Mouse (Mus musculus) liver, embryonic 16.5 days (tissue): ENCODE measurements around the gene Nexn. TPM values are rescaled to one million over a fixed set of nuclear protein-coding genes. Genes with fewer than 3 reads are reported as not detected.

Experiments used
- ATAC-seq: fragments of 200-750 bp; cut with Nextera tagmentation; 2 replicates; pipeline ENCODE4 v1.8.0; 2017; ENCODE audit warnings: low read depth, mild to moderate bottlenecking, moderate number of reproducible peaks, moderate library complexity
- H3K27ac ChIP-seq: fragments of 300-500 bp; sonication (generic); 2 replicates; pipeline ENCODE4 v1.5.1; 2014; ENCODE audit warnings: mild to moderate bottlenecking, low read length
- H3K27me3 ChIP-seq: fragments of 300-500 bp; sonication (generic); 2 replicates; pipeline ENCODE4 v1.6.1; 2014; ENCODE audit warnings: low read depth, low read length, mixed read lengths; ENCODE audit not compliant: control insufficient read depth, insufficient read depth
- H3K36me3 ChIP-seq: fragments of 300-500 bp; sonication (generic); 2 replicates; pipeline ENCODE4 v1.6.1; 2014; ENCODE audit warnings: mild to moderate bottlenecking; ENCODE audit not compliant: control insufficient read depth, insufficient read depth
- H3K4me1 ChIP-seq: fragments of 300-500 bp; sonication (generic); 2 replicates; pipeline ENCODE4 v1.6.1; 2014; ENCODE audit warnings: low read depth, low read length, mixed read lengths; ENCODE audit not compliant: control insufficient read depth
- H3K4me2 ChIP-seq: fragments of 300-500 bp; sonication (generic); 2 replicates; pipeline ENCODE4 v1.6.1; 2014; ENCODE audit warnings: low read depth, low read length, mixed read lengths
- H3K4me3 ChIP-seq: fragments of 300-500 bp; sonication (generic); 2 replicates; pipeline ENCODE4 v1.5.1; 2014; ENCODE audit warnings: low read depth, mild to moderate bottlenecking, low read length
- H3K9ac ChIP-seq: fragments of 300-500 bp; sonication (generic); 2 replicates; pipeline ENCODE4 v1.6.1; 2014; ENCODE audit warnings: low read depth, low read length
- H3K9me3 ChIP-seq: fragments of 300-500 bp; sonication (generic); replicated peaks from 2 replicates; pipeline ENCODE4 v1.6.1; 2016; ENCODE audit warnings: low read length; ENCODE audit not compliant: control insufficient read depth
- WGBS: fragments of 180-500 bp; shearing (Covaris S2); extraction: QIAGEN DNeasy Blood & Tissue Kit; methylation state at CpG from one replicate; pipeline ENCODE4 v1.1.7; 2014; ENCODE audit not compliant: insufficient replicate concordance; 5-methylcytosine and 5-hydroxymethylcytosine counted together
- polyA plus RNA-seq: library from polyadenylated mRNA; unstranded; fragments of >200 nt; fragmentation: Nextera tagmentation; extraction: Ambion mirVana; gene quantifications from 2 replicates; pipeline ENCODE4 v1.2.1, GENCODE M21; 2015

Nexn gene
- polyA plus RNA-seq, 1 experiment from 2014 or later, result 1.9 TPM

- H3K9me3 ChIP-seq, result no peaks in the 10 kb centered on the region
- under 1% methylated on average over 85 of the region's 85 CpGs for WGBS
- H3K36me3 ChIP-seq, result peaks cover 2% of the 10 kb centered on the region
Observed at GRCm38 (mm10) chr3:152209967-152210634, 56.0 kb downstream of the Nexn start, which contains the start of the genes Dnajb4 and Fubp1. Gene Dnajb4, minus strand, starts transcription at chr3:152210302. Gene Fubp1, plus strand, starts transcription at chr3:152210422.

DNA sequence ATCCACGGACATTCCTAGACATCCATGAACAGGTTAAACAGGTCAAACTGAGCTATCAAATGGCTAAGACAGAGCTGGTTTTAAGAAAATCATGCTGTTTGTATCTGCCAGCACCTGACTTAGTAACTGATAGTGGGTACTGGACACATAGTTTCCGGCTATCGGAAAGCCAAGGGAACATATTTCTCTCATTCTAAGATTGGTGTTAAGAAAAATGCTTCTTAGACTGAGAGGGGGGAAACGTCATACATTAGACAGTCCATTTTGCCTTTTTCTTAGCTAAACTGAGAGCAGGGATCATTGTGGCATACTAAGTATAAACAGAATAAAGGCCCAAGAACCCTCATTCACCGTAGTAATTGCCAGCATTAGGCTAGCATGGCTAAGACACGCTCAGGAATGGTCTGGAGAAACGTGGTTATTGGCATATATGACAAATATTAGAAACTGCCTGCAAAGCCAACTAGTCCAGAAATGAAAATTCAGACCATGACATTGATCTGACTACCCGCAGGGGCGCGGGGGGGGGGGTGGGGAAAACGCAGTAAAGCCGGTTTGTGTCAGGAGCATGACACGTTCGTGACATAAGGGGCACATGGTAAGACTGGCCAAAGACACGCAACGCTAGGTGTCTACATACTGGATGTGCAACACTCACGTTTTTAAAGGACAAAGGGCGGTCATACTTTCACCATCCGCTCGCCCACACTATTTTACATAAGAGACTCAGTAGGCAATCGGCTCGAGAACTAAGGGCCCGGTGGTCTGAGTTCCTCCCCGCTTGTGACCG lies 56.8 kb downstream of the Nexn start:
- H3K9me3 ChIP-seq, result no peaks in the 10 kb centered on the region
- H3K4me2 ChIP-seq, result peak overlapping the region; percentile 77
- H3K27me3 ChIP-seq, result no peaks in the 10 kb centered on the region
- ATAC-seq, result peak; percentile 8
- 3% methylated on average over 25 of the region's 25 CpGs for WGBS
- H3K27ac ChIP-seq, result peak overlapping the region; percentile 98
- H3K4me3 ChIP-seq, result peak overlapping the region; percentile 99
- H3K36me3 ChIP-seq, result peaks cover 2% of the 10 kb centered on the region
- peaks cover 28% of the 10 kb centered on the region for H3K4me1 ChIP-seq
- peak overlapping the region; percentile 99 for H3K9ac ChIP-seq

More at GRCm38 (mm10) chr3:152209967-152210634, 56.0 kb downstream of the Nexn start, which contains the start of the genes Dnajb4 and Fubp1:
- Histone ChIP-seq H3K4me3 (peak within 1 kb of the TSS; percentile 99), H3K4me2 (peak within 1 kb of the TSS; percentile 88), H3K9ac (peak within 1 kb of the TSS; percentile 99), H3K27ac (peak within 1 kb of the TSS; percentile 98), H3K4me1 (peaks cover 28% of the 10 kb centered on the region), H3K27me3 (no peaks in the 10 kb centered on the region)
- ATAC-seq, result peak; percentile 95

DNA sequence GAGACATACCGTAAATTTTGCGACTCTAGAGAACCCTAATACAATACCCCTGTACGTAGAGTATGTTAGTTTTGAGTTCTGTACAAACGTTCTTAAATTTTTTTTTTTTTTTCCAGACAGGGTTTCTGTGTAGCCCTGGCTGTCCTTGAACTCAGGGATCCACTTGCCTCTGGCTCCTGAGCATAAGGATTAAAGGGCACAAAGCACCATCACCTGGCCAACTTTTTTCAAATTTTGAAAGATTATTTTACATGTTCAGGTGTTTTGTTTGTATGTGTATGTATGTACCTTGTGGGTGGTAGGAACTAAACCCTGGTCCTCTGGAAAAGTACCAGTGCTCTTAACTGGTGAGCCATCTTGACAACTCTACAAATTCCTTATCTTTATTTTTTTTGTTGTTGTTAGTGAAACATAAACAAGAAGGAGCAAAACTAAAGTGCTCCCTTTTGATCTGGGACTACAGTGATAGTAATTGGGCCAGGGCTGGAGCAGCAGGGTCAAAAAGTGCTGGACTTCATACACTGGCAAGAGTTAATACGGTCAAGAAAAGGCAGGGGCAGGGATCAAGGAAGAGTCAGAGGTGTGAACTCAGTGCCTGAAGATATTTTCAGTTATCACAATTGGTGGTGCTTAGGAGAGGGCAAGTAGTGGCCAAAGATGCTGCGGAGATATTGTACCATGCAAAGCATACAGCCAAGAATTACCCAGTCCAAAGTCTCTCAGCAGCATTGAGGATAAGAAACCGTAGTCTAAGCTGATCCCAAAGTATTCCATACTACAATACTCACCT lies 57.9 kb downstream of the Nexn start:
- Histone ChIP-seq H3K4me3 (no peak overlapping the region), H3K4me2 (peak overlapping the region; percentile 77), H3K27ac (peak overlapping the region; percentile 14; the same call in 1 of the 2 replicates), H3K9me3 (no peaks in the 10 kb centered on the region), H3K27me3 (no peaks in the 10 kb centered on the region), H3K36me3 (peaks cover 2% of the 10 kb centered on the region), H3K9ac (no peak overlapping the region; the same call in 1 of the 2 replicates), H3K4me1 (peaks cover 27% of the 10 kb centered on the region)
- no peak for ATAC-seq
- 81% methylated on average over 7 of the region's 7 CpGs for WGBS

GRCm38 (mm10) chr3:152207156-152207555 lies 59.0 kb downstream of the Nexn start:
- Histone ChIP-seq H3K4me3 (no peak overlapping the region), H3K9me3 (no peaks in the 10 kb centered on the region), H3K4me1 (peaks cover 18% of the 10 kb centered on the region), H3K27ac (no peak overlapping the region), H3K4me2 (no peak overlapping the region), H3K9ac (no peak overlapping the region), H3K27me3 (no peaks in the 10 kb centered on the region), H3K36me3 (no peaks in the 10 kb centered on the region; the same call in 1 of the 2 replicates)
- 86% methylated on average over 4 of the region's 4 CpGs for WGBS
- ATAC-seq, result no peak

DNA sequence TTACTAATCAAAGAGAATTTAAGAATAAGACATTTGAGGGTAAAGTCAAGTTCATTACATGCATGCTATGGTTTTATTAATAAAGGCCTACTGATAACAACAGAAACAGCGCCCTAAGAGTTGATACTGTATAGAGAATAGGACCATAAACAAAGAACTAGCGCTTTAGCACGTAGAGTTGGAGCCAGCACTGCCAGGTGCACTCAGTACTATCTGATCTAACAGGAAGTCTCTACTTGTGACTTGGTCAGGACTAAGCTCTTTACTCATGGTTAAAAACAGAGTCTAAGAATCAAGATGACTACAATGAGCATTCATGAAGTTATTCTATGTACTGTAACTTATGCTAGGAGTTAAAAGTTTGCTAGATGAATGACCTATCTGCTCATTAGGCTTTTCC lies 61.6 kb downstream of the Nexn start:
- H3K27me3 ChIP-seq, result no peaks in the 10 kb centered on the region
- no peak for ATAC-seq
- WGBS, result 60% methylated on average over 3 of the region's 3 CpGs

GRCm38 (mm10) chr3:152203996-152204395 lies 62.2 kb downstream of the Nexn start:
- H3K27me3 ChIP-seq, result no peaks in the 10 kb centered on the region
- no peak for ATAC-seq
- H3K9me3 ChIP-seq, result no peaks in the 10 kb centered on the region
- H3K27ac ChIP-seq, result no peak overlapping the region
- H3K9ac ChIP-seq, result no peak overlapping the region
- H3K4me3 ChIP-seq, result no peak overlapping the region
- 36% methylated on average over 3 of the region's 3 CpGs for WGBS
- no peaks in the 10 kb centered on the region; the same call in 1 of the 2 replicates for H3K36me3 ChIP-seq
- H3K4me2 ChIP-seq, result no peak overlapping the region
- H3K4me1 ChIP-seq, result peaks cover 15% of the 10 kb centered on the region

More for the DNA sequence above, 61.6 kb downstream of the Nexn start:
- no peaks in the 10 kb centered on the region for H3K9me3 ChIP-seq
- no peak overlapping the region for H3K4me2 ChIP-seq
- H3K27ac ChIP-seq, result no peak overlapping the region
- no peak overlapping the region for H3K4me3 ChIP-seq
- H3K9ac ChIP-seq, result no peak overlapping the region
- no peaks in the 10 kb centered on the region; the same call in 1 of the 2 replicates for H3K36me3 ChIP-seq
- peaks cover 13% of the 10 kb centered on the region for H3K4me1 ChIP-seq

DNA sequence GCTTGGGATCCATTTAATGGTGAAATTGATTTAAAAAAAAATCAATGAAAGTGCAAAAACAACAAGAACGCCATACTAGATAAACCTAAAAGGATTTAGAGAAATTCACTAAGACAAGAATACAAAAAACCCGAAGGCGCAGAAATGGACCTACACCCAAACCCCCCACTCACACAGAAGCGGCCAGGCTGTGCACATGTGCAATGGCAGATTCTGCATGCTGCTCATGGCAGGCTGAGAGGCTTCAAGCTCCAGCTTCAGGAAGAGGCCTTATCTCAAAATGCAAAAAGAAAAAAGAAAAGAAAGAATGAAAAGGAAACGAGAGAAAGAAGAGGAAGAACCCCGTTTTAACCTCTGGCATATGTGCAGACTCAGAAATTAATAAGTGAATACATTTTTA lies 62.7 kb downstream of the Nexn start:
- no peak for ATAC-seq
- Histone ChIP-seq H3K4me2 (no peak overlapping the region), H3K4me1 (peaks cover 11% of the 10 kb centered on the region), H3K27ac (no peak overlapping the region), H3K27me3 (no peaks in the 10 kb centered on the region), H3K9me3 (no peaks in the 10 kb centered on the region), H3K9ac (no peak overlapping the region), H3K36me3 (no peaks in the 10 kb centered on the region; the same call in 1 of the 2 replicates), H3K4me3 (no peak overlapping the region)
- 63% methylated on average over 6 of the region's 6 CpGs for WGBS

GRCm38 (mm10) chr3:152202942-152203341 lies 63.2 kb downstream of the Nexn start:
- Histone ChIP-seq H3K4me2 (no peak overlapping the region), H3K36me3 (no peaks in the 10 kb centered on the region; the same call in 1 of the 2 replicates), H3K27me3 (no peaks in the 10 kb centered on the region), H3K4me3 (no peak overlapping the region), H3K9ac (no peak overlapping the region), H3K9me3 (no peaks in the 10 kb centered on the region), H3K4me1 (peaks cover 6% of the 10 kb centered on the region), H3K27ac (no peak overlapping the region)
- ATAC-seq, result no peak
